Mouse (Mus musculus): ENCODE data around the gene Galc. TPM values are rescaled to one million over a fixed set of nuclear protein-coding genes. Genes with fewer than 3 reads are reported as not detected.
A peak's percentile ranks its signal among the peaks of the same experiment; 100 is the strongest.

Gene Galc
- 10.1 and 12.0 TPM in 2 replicates for polyA plus RNA-seq (2016; fragmentation: Nextera tagmentation; extraction: Ambion mirVana)

GRCm38 (mm10) chr12:98258845-98259517 is at the start of gene Galc:
Galc (minus strand) TSS chr12:98259459.
- H3K4me1 ChIP-seq = 0 out of 2 replicates have a peak, but pooled peaks cover 7% of the 10 kb centered on the region
- under 1% methylated on average over 76 of the region's 76 CpGs for WGBS
- peak within 1 kb of the TSS; percentile 87 for H3K4me3 ChIP-seq
- peak within 1 kb of the TSS; percentile 99 for H3K27ac ChIP-seq
- no peaks in the 10 kb centered on the region for H3K9me3 ChIP-seq (replicated peaks)
- DNase-seq (ENCODE audit: low spot score) = peak; percentile 88
- no peaks in the 10 kb centered on the region for H3K27me3 ChIP-seq (ENCODE audit: low read depth, poor library complexity, severe bottlenecking)
- peaks cover 4% of the 10 kb centered on the region; the same call in 1 of the 2 replicates for H3K36me3 ChIP-seq

DNA sequence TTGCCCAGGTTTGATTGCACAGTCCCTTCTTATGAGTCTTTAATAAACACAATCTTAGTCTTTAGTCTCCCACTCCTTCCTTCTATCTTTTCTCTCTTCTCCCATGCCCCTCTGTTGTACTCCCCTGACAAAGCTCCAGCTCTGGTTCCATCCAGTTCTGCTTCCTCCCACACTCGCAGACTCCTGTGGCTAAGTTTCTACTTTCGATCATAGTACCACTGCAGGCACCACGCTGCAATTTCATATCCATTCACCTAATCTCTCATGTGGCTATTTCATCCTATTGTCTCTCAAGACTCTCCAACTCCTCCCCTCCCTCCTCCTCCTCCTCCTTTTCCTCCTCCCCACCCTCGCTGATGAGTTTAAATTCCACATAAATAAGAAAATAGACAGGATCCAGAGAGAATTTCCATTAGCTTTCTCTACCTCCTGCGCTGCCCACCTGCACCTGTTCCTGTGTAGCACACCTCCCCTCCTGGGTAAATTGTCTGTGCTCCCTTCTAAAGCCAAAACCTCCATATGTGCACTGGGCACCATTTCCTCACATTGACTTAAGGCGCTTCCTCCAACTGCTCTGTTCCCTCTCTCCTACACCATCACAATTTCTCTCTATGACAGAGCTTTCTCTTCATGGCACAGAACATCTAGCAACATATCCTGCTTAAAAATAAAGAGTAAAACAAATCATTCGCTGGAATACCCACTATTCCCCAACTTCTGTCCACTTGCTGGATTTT is 48.1 kb upstream of the Galc start:
- WGBS = 88% methylated on average over 7 of the region's 7 CpGs
- Histone ChIP-seq H3K27me3 (ENCODE audit: low read depth, poor library complexity, severe bottlenecking) (no peaks in the 10 kb centered on the region), H3K36me3 (no peaks in the 10 kb centered on the region), H3K4me1 (no peaks in the 10 kb centered on the region), H3K27ac (no peak overlapping the region), H3K4me3 (no peak overlapping the region), H3K9me3 (replicated peaks) (no peaks in the 10 kb centered on the region)
- DNase-seq (ENCODE audit: low spot score) = no peak

- Histone ChIP-seq H3K4me1 (no peaks in the 10 kb centered on the region), H3K27ac (no peak overlapping the region), H3K36me3 (no peaks in the 10 kb centered on the region), H3K4me3 (no peak overlapping the region), H3K27me3 (ENCODE audit: low read depth, poor library complexity, severe bottlenecking) (no peaks in the 10 kb centered on the region), H3K9me3 (replicated peaks) (no peaks in the 10 kb centered on the region)
- 95% methylated on average over 1 of the region's 1 CpGs for WGBS
- no peak for DNase-seq (ENCODE audit: low spot score)
Observed at GRCm38 (mm10) chr12:98303013-98303412, 43.8 kb upstream of the Galc start.

GRCm38 (mm10) chr12:98301980-98302379 is 42.7 kb upstream of the Galc start:
- DNase-seq (ENCODE audit: low spot score) = no peak
- Histone ChIP-seq H3K9me3 (replicated peaks) (no peaks in the 10 kb centered on the region), H3K27me3 (ENCODE audit: low read depth, poor library complexity, severe bottlenecking) (no peaks in the 10 kb centered on the region), H3K36me3 (no peaks in the 10 kb centered on the region), H3K4me1 (no peaks in the 10 kb centered on the region), H3K4me3 (no peak overlapping the region), H3K27ac (no peak overlapping the region)
- 94% methylated on average over 5 of the region's 5 CpGs for WGBS

- H3K4me3 ChIP-seq = no peak overlapping the region
- no peaks in the 10 kb centered on the region for H3K4me1 ChIP-seq
- no peaks in the 10 kb centered on the region for H3K27me3 ChIP-seq (ENCODE audit: low read depth, poor library complexity, severe bottlenecking)
- H3K27ac ChIP-seq = no peak overlapping the region
- 89% methylated on average over 2 of the region's 2 CpGs for WGBS
- H3K36me3 ChIP-seq = no peaks in the 10 kb centered on the region
- DNase-seq (ENCODE audit: low spot score) = no peak
- no peaks in the 10 kb centered on the region for H3K9me3 ChIP-seq (replicated peaks)
Observed at GRCm38 (mm10) chr12:98294241-98294640, 35.0 kb upstream of the Galc start.

DNA sequence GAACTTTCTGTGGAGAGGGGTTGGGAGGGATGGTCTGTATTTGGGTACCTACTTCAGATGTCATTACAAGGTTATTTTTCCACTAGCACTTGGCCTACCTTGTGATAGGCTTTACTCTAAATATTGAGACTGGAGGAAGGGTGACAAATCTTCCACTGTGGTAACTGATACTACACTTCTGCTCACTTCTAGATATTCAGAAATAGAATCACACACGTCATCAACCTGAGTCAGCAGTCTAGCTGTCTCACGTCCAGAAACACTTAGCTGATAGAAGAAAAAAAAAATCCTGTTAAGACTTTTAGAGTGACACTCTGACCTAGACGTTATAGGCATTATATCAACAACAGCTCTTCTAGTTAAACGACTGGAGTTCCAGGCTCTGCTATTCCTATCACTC is 33.0 kb upstream of the Galc start:
- Histone ChIP-seq H3K4me3 (no peak overlapping the region), H3K27ac (no peak overlapping the region), H3K9me3 (replicated peaks) (no peaks in the 10 kb centered on the region), H3K4me1 (no peaks in the 10 kb centered on the region), H3K27me3 (ENCODE audit: low read depth, poor library complexity, severe bottlenecking) (no peaks in the 10 kb centered on the region), H3K36me3 (no peaks in the 10 kb centered on the region)
- WGBS = 73% methylated on average over 4 of the region's 4 CpGs
- no peak for DNase-seq (ENCODE audit: low spot score)

- no peaks in the 10 kb centered on the region for H3K27me3 ChIP-seq (ENCODE audit: low read depth, poor library complexity, severe bottlenecking)
- WGBS = 90% methylated on average over 3 of the region's 3 CpGs
- H3K9me3 ChIP-seq (replicated peaks) = no peaks in the 10 kb centered on the region
Observed at GRCm38 (mm10) chr12:98290475-98290874, 31.2 kb upstream of the Galc start.

DNA sequence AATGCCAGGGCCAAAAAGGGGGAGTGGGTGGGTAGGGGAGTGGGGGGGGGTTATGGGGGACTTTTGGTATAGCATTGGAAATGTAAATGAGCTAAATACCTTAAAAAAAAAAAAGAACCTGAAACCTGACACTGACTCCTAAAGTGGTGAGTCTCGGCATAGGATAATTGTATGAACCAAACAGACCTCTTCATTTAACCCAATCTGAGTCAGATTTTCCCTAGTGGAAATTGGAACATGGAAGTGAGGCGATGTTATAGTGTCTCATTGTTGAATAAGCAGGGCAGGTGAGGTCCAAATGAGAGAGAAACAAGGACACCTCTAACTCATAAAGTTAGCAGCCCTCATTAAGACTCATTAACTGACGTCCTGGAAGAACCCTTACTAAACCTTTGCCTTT is 25.2 kb upstream of the Galc start:
- 79% methylated on average over 3 of the region's 3 CpGs for WGBS

More at GRCm38 (mm10) chr12:98290475-98290874, 31.2 kb upstream of the Galc start:
- H3K4me3 ChIP-seq = no peak overlapping the region
- H3K36me3 ChIP-seq = no peaks in the 10 kb centered on the region
- no peak for DNase-seq (ENCODE audit: low spot score)
- H3K27ac ChIP-seq = no peak overlapping the region
- H3K4me1 ChIP-seq = no peaks in the 10 kb centered on the region

GRCm38 (mm10) chr12:98283487-98283860 is 24.2 kb upstream of the Galc start:
- H3K27ac ChIP-seq = no peak overlapping the region
- H3K4me3 ChIP-seq = no peak overlapping the region
- WGBS = 90% methylated on average over 3 of the region's 3 CpGs
- no peak for DNase-seq (ENCODE audit: low spot score)
- no peaks in the 10 kb centered on the region for H3K36me3 ChIP-seq
- no peaks in the 10 kb centered on the region for H3K9me3 ChIP-seq (replicated peaks)
- no peaks in the 10 kb centered on the region for H3K27me3 ChIP-seq (ENCODE audit: low read depth, poor library complexity, severe bottlenecking)
- no peaks in the 10 kb centered on the region for H3K4me1 ChIP-seq

More for the DNA sequence above, 25.2 kb upstream of the Galc start:
- H3K36me3 ChIP-seq = no peaks in the 10 kb centered on the region
- no peaks in the 10 kb centered on the region for H3K4me1 ChIP-seq
- H3K27ac ChIP-seq = no peak overlapping the region
- H3K4me3 ChIP-seq = no peak overlapping the region
- no peaks in the 10 kb centered on the region for H3K9me3 ChIP-seq (replicated peaks)
- DNase-seq (ENCODE audit: low spot score) = no peak
- H3K27me3 ChIP-seq (ENCODE audit: low read depth, poor library complexity, severe bottlenecking) = no peaks in the 10 kb centered on the region

DNA sequence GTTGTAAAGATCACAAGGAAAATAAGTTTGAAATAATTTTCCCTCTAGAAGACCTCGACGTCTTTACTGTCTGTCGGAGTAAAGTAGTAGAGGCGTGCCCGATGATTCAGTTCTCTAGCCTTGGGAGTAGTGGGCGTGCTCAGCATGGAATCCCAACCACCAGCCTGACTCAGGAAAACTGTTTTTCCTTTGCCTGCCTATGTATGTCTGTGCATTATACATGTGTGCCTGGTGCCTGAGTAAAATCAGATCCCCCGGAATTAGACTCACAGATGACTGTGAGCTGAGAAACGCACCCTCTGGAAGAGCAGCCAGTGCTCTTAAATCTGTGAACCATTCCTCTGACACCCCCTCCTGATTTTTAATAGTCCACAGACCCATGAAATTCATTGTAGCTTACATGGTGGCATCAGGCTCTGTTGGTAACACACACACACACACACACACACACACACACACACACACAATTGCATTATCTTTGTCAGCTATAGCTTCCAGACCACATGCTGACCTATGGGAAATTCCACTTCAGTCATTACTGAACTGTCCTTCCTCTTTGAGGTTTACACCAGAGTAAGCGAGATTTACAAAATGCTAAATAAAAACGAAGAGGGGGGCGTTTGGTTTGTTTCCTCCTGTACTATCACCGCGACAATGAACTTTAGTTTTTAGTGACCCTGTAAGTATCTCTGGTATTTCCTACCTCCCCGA is 23.7 kb upstream of the Galc start:
- Histone ChIP-seq H3K4me1 (no peaks in the 10 kb centered on the region), H3K36me3 (no peaks in the 10 kb centered on the region), H3K9me3 (replicated peaks) (no peaks in the 10 kb centered on the region), H3K27ac (no peak overlapping the region), H3K4me3 (no peak overlapping the region), H3K27me3 (ENCODE audit: low read depth, poor library complexity, severe bottlenecking) (no peaks in the 10 kb centered on the region)
- 88% methylated on average over 14 of the region's 14 CpGs for WGBS
- DNase-seq (ENCODE audit: low spot score) = no peak

DNA sequence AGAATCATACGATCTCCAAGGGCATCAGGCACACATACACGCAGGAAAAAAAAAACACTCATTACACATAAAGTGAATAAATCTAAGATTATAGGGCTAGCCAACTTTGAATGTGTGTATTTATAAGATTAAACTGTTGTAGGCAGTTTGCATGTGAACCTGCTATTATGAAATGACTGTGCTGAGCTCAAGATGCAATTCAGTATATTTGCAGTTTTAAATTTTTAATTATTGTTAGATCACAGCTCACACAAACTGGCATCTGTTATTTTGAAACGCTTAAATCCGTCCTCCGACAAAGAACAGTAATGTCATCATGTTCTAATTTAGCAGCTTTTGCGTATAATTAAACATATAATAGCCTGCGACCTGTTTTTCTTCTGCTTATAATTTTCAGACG is 21.7 kb upstream of the Galc start:
- no peak overlapping the region for H3K4me3 ChIP-seq
- H3K9me3 ChIP-seq (replicated peaks) = no peaks in the 10 kb centered on the region
- WGBS = 79% methylated on average over 8 of the region's 8 CpGs
- no peaks in the 10 kb centered on the region for H3K27me3 ChIP-seq (ENCODE audit: low read depth, poor library complexity, severe bottlenecking)
- no peaks in the 10 kb centered on the region for H3K4me1 ChIP-seq
- H3K27ac ChIP-seq = no peak overlapping the region
- no peak for DNase-seq (ENCODE audit: low spot score)
- H3K36me3 ChIP-seq = no peaks in the 10 kb centered on the region

GRCm38 (mm10) chr12:98280530-98280929 is 21.3 kb upstream of the Galc start:
- Histone ChIP-seq H3K27ac (no peak overlapping the region), H3K4me3 (no peak overlapping the region), H3K9me3 (replicated peaks) (no peaks in the 10 kb centered on the region), H3K4me1 (no peaks in the 10 kb centered on the region), H3K27me3 (ENCODE audit: low read depth, poor library complexity, severe bottlenecking) (no peaks in the 10 kb centered on the region), H3K36me3 (no peaks in the 10 kb centered on the region)
- DNase-seq (ENCODE audit: low spot score) = peak; percentile 65
- WGBS = 39% methylated on average over 5 of the region's 5 CpGs

DNA sequence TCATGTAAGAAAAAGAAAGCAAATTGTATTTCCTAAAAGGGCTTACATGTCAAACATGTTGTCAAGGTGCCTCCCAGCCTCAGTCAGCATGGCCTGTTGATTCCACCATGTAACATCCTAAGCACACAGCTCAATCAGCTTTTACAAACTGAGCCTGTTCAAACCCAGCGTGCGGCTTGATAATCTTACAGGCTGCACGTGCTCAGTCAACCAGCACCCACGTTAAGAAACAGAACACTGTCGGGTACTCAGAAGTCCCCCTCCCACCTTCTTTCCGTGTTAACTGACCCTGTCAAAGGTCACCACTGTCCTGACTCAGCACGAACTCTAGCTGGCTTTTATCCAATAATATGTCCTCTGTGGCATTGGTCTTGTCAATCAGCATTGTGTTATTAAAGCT is 13.2 kb upstream of the Galc start:
- H3K36me3 ChIP-seq = no peaks in the 10 kb centered on the region
- no peak overlapping the region for H3K4me3 ChIP-seq
- no peak overlapping the region for H3K27ac ChIP-seq
- no peak for DNase-seq (ENCODE audit: low spot score)
- 80% methylated on average over 7 of the region's 7 CpGs for WGBS
- H3K9me3 ChIP-seq (replicated peaks) = no peaks in the 10 kb centered on the region
- no peaks in the 10 kb centered on the region for H3K27me3 ChIP-seq (ENCODE audit: low read depth, poor library complexity, severe bottlenecking)
- peaks cover 6% of the 10 kb centered on the region for H3K4me1 ChIP-seq
